Mouse (Mus musculus): Measurements from ENCODE around the gene Ccdc43.

Ccdc43 gene

GRCm38 (mm10) chr11:102665637-102666435 is 31.7 kb downstream of the Ccdc43 start:
- in situ Hi-C loops (cut with MboI; ENCODE audit: low sequenced_read_pairs) = no loop called here

- in situ Hi-C loops (cut with MboI; ENCODE audit: low sequenced_read_pairs) = no loop called here
These were observed 32.4 kb downstream of the Ccdc43 start for GRCm38 (mm10) chr11:102665151-102665550.

- in situ Hi-C loops (cut with MboI; ENCODE audit: low sequenced_read_pairs) = no loop called here
These were observed 34.2 kb downstream of the Ccdc43 start, which contains the start of gene Meioc for GRCm38 (mm10) chr11:102663416-102663815. Gene Meioc (plus strand): TSS chr11:102663716.

- in situ Hi-C loops (cut with MboI; ENCODE audit: low sequenced_read_pairs) = no loop called here
These were observed 40.7 kb downstream of the Ccdc43 start for GRCm38 (mm10) chr11:102656931-102657330.

GRCm38 (mm10) chr11:102656326-102656926 is 41.2 kb downstream of the Ccdc43 start:
- in situ Hi-C loops (cut with MboI; ENCODE audit: low sequenced_read_pairs) = no loop called here

GRCm38 (mm10) chr11:102655888-102656287 is 41.7 kb downstream of the Ccdc43 start:
- in situ Hi-C loops (cut with MboI; ENCODE audit: low sequenced_read_pairs) = no loop called here

- in situ Hi-C loops (cut with MboI; ENCODE audit: low sequenced_read_pairs) = no loop called here
These were observed 44.7 kb downstream of the Ccdc43 start for GRCm38 (mm10) chr11:102652844-102653243.

- in situ Hi-C loops (cut with MboI; ENCODE audit: low sequenced_read_pairs) = no loop called here
These were observed 46.2 kb downstream of the Ccdc43 start for GRCm38 (mm10) chr11:102651381-102651780.

- in situ Hi-C loops (cut with MboI; ENCODE audit: low sequenced_read_pairs) = loop anchor here (10.0 kb wide), 1 partner anchor 73 kb away; the partner anchor contains the start of gene Gm11627
These were observed 49.7 kb downstream of the Ccdc43 start for GRCm38 (mm10) chr11:102647885-102648284.

- in situ Hi-C loops (cut with MboI; ENCODE audit: low sequenced_read_pairs) = loop anchor here (10.0 kb wide), 1 partner anchor 71 kb away; the partner anchor contains the start of gene Gm11627
These were observed 51.4 kb downstream of the Ccdc43 start for GRCm38 (mm10) chr11:102646226-102646625.

GRCm38 (mm10) chr11:102643891-102644382 is 53.6 kb downstream of the Ccdc43 start:
- in situ Hi-C loops (cut with MboI; ENCODE audit: low sequenced_read_pairs) = loop anchor here (10.0 kb wide), 1 partner anchor 69 kb away; the partner anchor contains the start of gene Gm11627

- in situ Hi-C loops (cut with MboI; ENCODE audit: low sequenced_read_pairs) = no loop called here
These were observed 60.7 kb downstream of the Ccdc43 start for GRCm38 (mm10) chr11:102636887-102637286.
